Mouse (Mus musculus): ENCODE measurements around the gene Xdh. TPM values are rescaled to one million over a fixed set of nuclear protein-coding genes. Genes with fewer than 3 reads are reported as not detected.

Gene Xdh
- polyA plus RNA-seq, 1 experiment: 5.3 TPM

Other genes starting within 250 kb of the Xdh start
- gene Galnt14, start 239.7 kb downstream of the Xdh start, polyA plus RNA-seq (2012; rRNA removed): 17.6 and 21.7 TPM in 2 replicates
- gene Ehd3, start 146.1 kb downstream of the Xdh start, polyA plus RNA-seq (2012; rRNA removed): 56.5 and 57.3 TPM in 2 replicates
- gene Srd5a2, start 97.7 kb upstream of the Xdh start, polyA plus RNA-seq (2012; rRNA removed): 0.16 and 0.57 TPM in 2 replicates